Mouse (Mus musculus): ENCODE data around the gene Baiap3.

Gene Baiap3

DNA sequence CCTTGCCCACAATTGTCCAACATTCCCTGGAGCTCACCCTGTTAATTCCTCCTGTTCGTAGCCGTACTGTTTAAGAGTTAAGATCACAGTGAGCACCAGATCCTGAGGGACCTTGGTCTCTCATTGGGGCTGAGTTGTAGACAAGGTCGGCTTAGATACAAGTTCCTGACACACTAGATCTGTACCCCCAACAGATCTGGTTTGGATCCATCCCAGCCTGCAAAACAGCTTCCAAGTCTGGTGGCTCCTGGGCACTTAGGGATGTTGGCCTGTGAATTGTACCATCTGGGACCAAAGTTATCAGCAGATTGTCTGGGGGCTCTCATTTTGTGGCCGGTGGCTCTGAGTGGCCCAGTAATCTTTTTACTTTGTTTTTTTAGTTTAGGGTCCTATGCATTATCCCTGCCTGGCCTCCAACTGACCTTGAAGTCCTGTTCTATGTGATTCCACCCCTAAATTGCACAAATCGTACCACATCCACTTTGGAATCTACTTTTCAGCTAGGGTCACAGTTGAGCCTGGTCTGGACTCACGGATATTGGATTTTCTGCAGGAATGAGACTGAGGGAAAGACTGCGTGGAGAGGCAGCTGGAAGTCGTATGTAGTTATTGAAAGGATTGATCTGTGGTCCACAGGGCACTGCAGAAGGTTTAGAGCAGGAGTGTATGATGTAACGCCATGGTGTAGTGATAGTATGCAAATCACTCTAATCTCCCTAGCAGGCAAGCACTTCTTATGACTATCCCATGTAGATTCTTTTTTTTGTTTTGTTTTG, 18.6 kb upstream of the Baiap3 start, which contains the start of gene Ube2i:
TSS of gene Ube2i (minus strand) at position 52 of the 776 bp plus-strand sequence.
- TF ChIP-seq POU5F1 (IDR thresholded peaks at IDR 0.05; ENCODE audit: borderline replicate concordance, low read length) (no peak), CTCF (conservative IDR thresholded peaks at IDR 0.05; ENCODE audit: low read length) (no peak), NANOG (IDR thresholded peaks at IDR 0.05; ENCODE audit: borderline replicate concordance, low read length) (no peak)
- H3K9me3 ChIP-seq (ENCODE audit: low read length) = no peaks in the 10 kb centered on the region
- H3K36me3 ChIP-seq (ENCODE audit: insufficient read depth, low read length) = peaks cover 23% of the 10 kb centered on the region
- H3K27me3 ChIP-seq (ENCODE audit: insufficient read depth, low read length) = no peaks in the 10 kb centered on the region
- peaks cover 47% of the 10 kb centered on the region for H3K4me1 ChIP-seq (replicated peaks; ENCODE audit: low read depth, low read length)
- H3K4me3 ChIP-seq (replicated peaks; ENCODE audit: low read length) = peak within 1 kb of the TSS; percentile 100

GRCm38 (mm10) chr17:25273706-25274501, 17.7 kb upstream of the Baiap3 start:
- Histone ChIP-seq H3K4me3 (replicated peaks; ENCODE audit: low read length) (peak overlapping the region; percentile 100), H3K9me3 (ENCODE audit: low read length) (no peaks in the 10 kb centered on the region), H3K4me1 (replicated peaks; ENCODE audit: low read depth, low read length) (peaks cover 55% of the 10 kb centered on the region), H3K27me3 (ENCODE audit: insufficient read depth, low read length) (no peaks in the 10 kb centered on the region), H3K36me3 (ENCODE audit: insufficient read depth, low read length) (peaks cover 32% of the 10 kb centered on the region)
- peak; percentile 61 for TF ChIP-seq CTCF (conservative IDR thresholded peaks at IDR 0.05; ENCODE audit: low read length)
- no peak for TF ChIP-seq POU5F1 (IDR thresholded peaks at IDR 0.05; ENCODE audit: borderline replicate concordance, low read length)
- no peak for TF ChIP-seq NANOG (IDR thresholded peaks at IDR 0.05; ENCODE audit: borderline replicate concordance, low read length)

- peaks cover 63% of the 10 kb centered on the region for H3K4me1 ChIP-seq (replicated peaks; ENCODE audit: low read depth, low read length)
- TF ChIP-seq NANOG (IDR thresholded peaks at IDR 0.05; ENCODE audit: borderline replicate concordance, low read length) = no peak
- no peak for TF ChIP-seq POU5F1 (IDR thresholded peaks at IDR 0.05; ENCODE audit: borderline replicate concordance, low read length)
- no peak for TF ChIP-seq CTCF (conservative IDR thresholded peaks at IDR 0.05; ENCODE audit: low read length)
- H3K27me3 ChIP-seq (ENCODE audit: insufficient read depth, low read length) = no peaks in the 10 kb centered on the region
- peak overlapping the region; percentile 100 for H3K4me3 ChIP-seq (replicated peaks; ENCODE audit: low read length)
- H3K9me3 ChIP-seq (ENCODE audit: low read length) = no peaks in the 10 kb centered on the region
- peaks cover 40% of the 10 kb centered on the region for H3K36me3 ChIP-seq (ENCODE audit: insufficient read depth, low read length)
These were observed 17.0 kb upstream of the Baiap3 start for GRCm38 (mm10) chr17:25272951-25273705.

- H3K27me3 ChIP-seq (ENCODE audit: insufficient read depth, low read length) = no peaks in the 10 kb centered on the region
- TF ChIP-seq POU5F1 (IDR thresholded peaks at IDR 0.05; ENCODE audit: borderline replicate concordance, low read length) = no peak
- TF ChIP-seq NANOG (IDR thresholded peaks at IDR 0.05; ENCODE audit: borderline replicate concordance, low read length) = no peak
- TF ChIP-seq CTCF (conservative IDR thresholded peaks at IDR 0.05; ENCODE audit: low read length) = no peak
- H3K4me1 ChIP-seq (replicated peaks; ENCODE audit: low read depth, low read length) = peaks cover 70% of the 10 kb centered on the region
- no peaks in the 10 kb centered on the region for H3K9me3 ChIP-seq (ENCODE audit: low read length)
- peaks cover 48% of the 10 kb centered on the region for H3K36me3 ChIP-seq (ENCODE audit: insufficient read depth, low read length)
- H3K4me3 ChIP-seq (replicated peaks; ENCODE audit: low read length) = peak overlapping the region; percentile 100
These were observed 16.2 kb upstream of the Baiap3 start for GRCm38 (mm10) chr17:25272326-25272725.

- Histone ChIP-seq H3K27me3 (ENCODE audit: insufficient read depth, low read length) (no peaks in the 10 kb centered on the region), H3K9me3 (ENCODE audit: low read length) (no peaks in the 10 kb centered on the region), H3K36me3 (ENCODE audit: insufficient read depth, low read length) (peaks cover 62% of the 10 kb centered on the region), H3K4me1 (replicated peaks; ENCODE audit: low read depth, low read length) (peaks cover 73% of the 10 kb centered on the region), H3K4me3 (replicated peaks; ENCODE audit: low read length) (peak overlapping the region; percentile 100)
- no peak for TF ChIP-seq POU5F1 (IDR thresholded peaks at IDR 0.05; ENCODE audit: borderline replicate concordance, low read length)
- TF ChIP-seq CTCF (conservative IDR thresholded peaks at IDR 0.05; ENCODE audit: low read length) = no peak
- TF ChIP-seq NANOG (IDR thresholded peaks at IDR 0.05; ENCODE audit: borderline replicate concordance, low read length) = no peak
These were observed 14.7 kb upstream of the Baiap3 start for GRCm38 (mm10) chr17:25270795-25271335.

- no peak overlapping the region for H3K4me3 ChIP-seq (replicated peaks; ENCODE audit: low read length)
- TF ChIP-seq NANOG (IDR thresholded peaks at IDR 0.05; ENCODE audit: borderline replicate concordance, low read length) (no peak), CTCF (conservative IDR thresholded peaks at IDR 0.05; ENCODE audit: low read length) (0 out of 2 replicates have a peak, but pooled peaks have one; percentile 18)
- H3K9me3 ChIP-seq (ENCODE audit: low read length) = no peaks in the 10 kb centered on the region
- peaks cover 84% of the 10 kb centered on the region for H3K36me3 ChIP-seq (ENCODE audit: insufficient read depth, low read length)
- no peaks in the 10 kb centered on the region for H3K27me3 ChIP-seq (ENCODE audit: insufficient read depth, low read length)
- H3K4me1 ChIP-seq (replicated peaks; ENCODE audit: low read depth, low read length) = peaks cover 45% of the 10 kb centered on the region
These were observed 8.3 kb upstream of the Baiap3 start for GRCm38 (mm10) chr17:25264453-25264852.

- Histone ChIP-seq H3K36me3 (ENCODE audit: insufficient read depth, low read length) (peaks cover 28% of the 10 kb centered on the region), H3K4me1 (replicated peaks; ENCODE audit: low read depth, low read length) (peaks cover 32% of the 10 kb centered on the region), H3K4me3 (replicated peaks; ENCODE audit: low read length) (no peak overlapping the region), H3K9me3 (ENCODE audit: low read length) (no peaks in the 10 kb centered on the region), H3K27me3 (ENCODE audit: insufficient read depth, low read length) (peaks cover 43% of the 10 kb centered on the region)
- TF ChIP-seq POU5F1 (IDR thresholded peaks at IDR 0.05; ENCODE audit: borderline replicate concordance, low read length) (no peak), CTCF (conservative IDR thresholded peaks at IDR 0.05; ENCODE audit: low read length) (no peak), NANOG (IDR thresholded peaks at IDR 0.05; ENCODE audit: borderline replicate concordance, low read length) (no peak)
These were observed 1.7 kb upstream of the Baiap3 start for GRCm38 (mm10) chr17:25257804-25258261.
